Mouse (Mus musculus) heart, postnatal 0 days (tissue): ENCODE results near the gene Lpp. TPM values are rescaled to one million over a fixed set of nuclear protein-coding genes. Genes with fewer than 3 reads are reported as not detected.

Experiments used
- ATAC-seq: fragments of 200-750 bp; cut with Nextera tagmentation; 2 replicates; pipeline ENCODE4 v1.8.0; 2017; ENCODE audit warnings: low read depth, moderate number of reproducible peaks, moderate library complexity; ENCODE audit not compliant: insufficient read depth
- DNase-seq: peaks from one replicate; pipeline ENCODE4 v3.0.0-alpha.2; 2016; ENCODE audit warnings: low spot score
- H3K27ac ChIP-seq: fragments of 300-500 bp; sonication (generic); 2 replicates; pipeline ENCODE4 v1.5.1; 2014; ENCODE audit warnings: low read depth, mild to moderate bottlenecking
- H3K27me3 ChIP-seq: fragments of 300-500 bp; sonication (generic); 2 replicates; pipeline ENCODE4 v1.6.1; 2014; ENCODE audit warnings: low read length, mixed read lengths; ENCODE audit not compliant: control insufficient read depth, insufficient read depth
- H3K36me3 ChIP-seq: fragments of 300-500 bp; sonication (generic); replicated peaks from 2 replicates; pipeline ENCODE4 v1.6.1; 2014; ENCODE audit warnings: low read length, mixed read lengths; ENCODE audit not compliant: control insufficient read depth, insufficient read depth
- H3K4me1 ChIP-seq: fragments of 300-500 bp; sonication (generic); 2 replicates; pipeline ENCODE4 v1.6.1; 2014; ENCODE audit warnings: antibody characterized with exemption; ENCODE audit not compliant: control insufficient read depth, insufficient read depth
- H3K4me2 ChIP-seq: fragments of 300-500 bp; sonication (generic); 2 replicates; pipeline ENCODE4 v1.6.1; 2014; ENCODE audit warnings: low read depth, mild to moderate bottlenecking, low read length, moderate library complexity
- H3K4me3 ChIP-seq: fragments of 300-500 bp; sonication (generic); 2 replicates; pipeline ENCODE4 v1.5.1; 2014; ENCODE audit warnings: low read depth, low read length
- H3K9ac ChIP-seq: fragments of 300-500 bp; sonication (generic); replicated peaks from 2 replicates; pipeline ENCODE4 v1.6.1; 2014; ENCODE audit warnings: low read depth, low read length, mixed read lengths
- H3K9me3 ChIP-seq: fragments of 300-500 bp; sonication (generic); replicated peaks from 2 replicates; pipeline ENCODE4 v1.6.1; 2016; ENCODE audit warnings: low read length; ENCODE audit not compliant: control insufficient read depth
- CTCF ChIP-seq: IDR thresholded peaks from 2 replicates; pipeline ENCODE4 v1.5.1; 2016; ENCODE audit warnings: antibody characterized with exemption, control low read depth, low read depth
- EP300 ChIP-seq: IDR thresholded peaks from 2 replicates; pipeline ENCODE4 v1.6.1; 2016; ENCODE audit warnings: antibody characterized with exemption, low read depth
- WGBS: fragments of 180-500 bp; shearing (Covaris S2); extraction: QIAGEN DNeasy Blood & Tissue Kit; methylation state at CpG from one replicate; pipeline ENCODE4 v1.1.7; 2014; 5-methylcytosine and 5-hydroxymethylcytosine counted together
- polyA plus RNA-seq: library from polyadenylated mRNA; unstranded; fragments of >200 nt; fragmentation: Nextera tagmentation; extraction: Ambion mirVana; gene quantifications from 2 replicates; pipeline ENCODE4 v1.2.1, GENCODE M21; 2015
- total RNA-seq: library from RNA; depleted of rRNA; stranded (reverse); fragments of >200 nt; gene quantifications from 2 replicates; pipeline ENCODE4 v1.2.3, GENCODE M21; 2014; ENCODE audit warnings: low replicate concordance

The Lpp gene
- total and polyA plus RNA-seq, 2 experiments from 2014 or later: 32.1 to 77.4 TPM

DNA sequence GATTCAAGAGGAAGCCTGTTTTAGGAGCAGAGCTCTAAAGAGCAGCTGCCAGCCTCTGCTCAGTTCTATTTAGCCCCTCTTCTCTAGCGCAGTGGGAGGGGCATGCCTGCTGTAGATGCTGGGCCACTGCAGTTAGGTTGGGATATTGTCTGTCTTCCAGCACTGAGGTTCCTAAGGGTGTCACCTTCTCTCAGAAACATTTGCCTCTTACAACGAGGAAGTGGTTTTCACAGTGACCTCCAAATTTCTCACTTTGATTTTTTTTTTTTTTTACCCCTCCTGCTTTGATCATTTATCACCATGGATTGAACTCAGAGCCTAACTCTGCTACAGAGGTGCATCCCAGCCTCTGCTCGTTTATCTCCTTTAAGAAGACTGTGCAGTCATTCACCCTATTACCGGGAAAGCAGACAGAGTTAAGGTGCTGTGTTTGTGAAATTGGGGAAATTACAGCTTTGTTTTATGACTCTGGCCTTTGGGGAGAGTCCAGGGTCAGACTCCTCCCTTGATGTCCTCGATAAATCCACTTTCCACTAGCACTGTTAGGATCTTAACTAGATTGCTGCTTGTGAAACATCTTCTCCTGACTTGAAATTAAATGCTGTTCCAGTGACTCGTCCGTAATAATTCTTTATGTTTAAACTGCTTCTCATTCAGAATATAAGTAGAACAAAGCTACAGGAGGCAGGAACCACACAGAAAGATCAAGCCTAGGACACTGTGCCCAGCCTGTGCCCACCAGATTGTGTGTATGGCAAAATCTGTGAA lies 111.7 kb downstream of the Lpp start:
- peaks cover 51% of the 10 kb centered on the region for H3K4me1 ChIP-seq
- H3K27me3 ChIP-seq: no peaks in the 10 kb centered on the region
- no peak overlapping the region for H3K4me3 ChIP-seq
- DNase-seq: no peak
- no peaks in the 10 kb centered on the region for H3K36me3 ChIP-seq
- TF ChIP-seq CTCF (no peak), EP300 (no peak)
- no peaks in the 10 kb centered on the region for H3K9me3 ChIP-seq
- H3K4me2 ChIP-seq: no peak overlapping the region
- WGBS: 69% methylated on average over 7 of the region's 7 CpGs
- no peak overlapping the region for H3K27ac ChIP-seq
- no peak for ATAC-seq
- no peak overlapping the region for H3K9ac ChIP-seq

DNA sequence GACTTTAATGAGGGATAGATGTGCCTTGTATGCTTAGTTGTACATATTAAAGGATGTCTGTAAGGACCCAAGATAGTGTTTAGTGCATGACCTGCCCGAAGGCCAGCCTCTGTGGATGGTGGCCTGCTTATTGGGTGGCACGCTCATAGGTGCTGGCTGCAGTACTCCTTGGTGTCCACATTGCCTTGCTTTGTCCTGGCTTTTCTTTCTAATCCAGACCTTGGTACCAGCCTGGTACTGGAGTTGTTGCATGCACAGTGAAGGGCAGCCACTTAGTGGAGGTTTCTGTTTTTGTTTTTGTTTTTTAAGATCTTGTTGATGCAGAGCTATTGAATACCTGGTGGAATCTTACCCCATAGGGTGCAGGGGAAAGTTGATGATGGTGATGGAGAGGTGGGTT lies 112.9 kb downstream of the Lpp start:
- TF ChIP-seq CTCF: no peak
- no peak for TF ChIP-seq EP300
- H3K36me3 ChIP-seq: no peaks in the 10 kb centered on the region
- no peak overlapping the region for H3K9ac ChIP-seq
- no peaks in the 10 kb centered on the region for H3K27me3 ChIP-seq
- no peak overlapping the region for H3K4me3 ChIP-seq
- no peak for DNase-seq
- no peak for ATAC-seq
- WGBS: 86% methylated on average over 2 of the region's 2 CpGs
- H3K27ac ChIP-seq: no peak overlapping the region
- no peaks in the 10 kb centered on the region for H3K9me3 ChIP-seq
- no peak overlapping the region for H3K4me2 ChIP-seq
- H3K4me1 ChIP-seq: peaks cover 46% of the 10 kb centered on the region

DNA sequence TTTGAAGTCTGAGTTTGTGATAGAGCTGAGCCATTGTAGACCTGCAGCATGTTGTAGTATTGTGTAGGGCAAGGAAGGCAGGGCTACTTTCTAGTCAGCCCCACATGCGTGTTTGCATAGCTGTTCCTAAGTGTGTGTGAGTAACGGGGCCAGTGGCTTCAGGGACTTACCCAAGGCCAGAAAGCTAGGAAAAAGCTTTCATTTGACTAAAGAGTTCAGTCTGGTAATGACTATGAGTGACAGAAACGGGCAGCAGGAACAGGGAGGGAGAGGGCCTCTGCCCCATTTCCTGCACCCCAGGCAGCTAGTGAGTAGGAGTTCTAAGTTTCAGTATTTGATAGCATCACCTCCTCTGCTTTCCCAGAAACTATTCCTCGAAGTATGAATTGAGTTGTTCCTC lies 113.4 kb downstream of the Lpp start:
- Histone ChIP-seq H3K36me3 (no peaks in the 10 kb centered on the region), H3K4me3 (no peak overlapping the region), H3K9me3 (no peaks in the 10 kb centered on the region), H3K4me2 (no peak overlapping the region), H3K9ac (no peak overlapping the region), H3K27me3 (no peaks in the 10 kb centered on the region), H3K27ac (no peak overlapping the region; the same call in 1 of the 2 replicates), H3K4me1 (peaks cover 41% of the 10 kb centered on the region)
- DNase-seq: no peak
- no peak for TF ChIP-seq EP300
- no peak for TF ChIP-seq CTCF
- ATAC-seq: no peak
- WGBS: 64% methylated on average over 4 of the region's 4 CpGs

DNA sequence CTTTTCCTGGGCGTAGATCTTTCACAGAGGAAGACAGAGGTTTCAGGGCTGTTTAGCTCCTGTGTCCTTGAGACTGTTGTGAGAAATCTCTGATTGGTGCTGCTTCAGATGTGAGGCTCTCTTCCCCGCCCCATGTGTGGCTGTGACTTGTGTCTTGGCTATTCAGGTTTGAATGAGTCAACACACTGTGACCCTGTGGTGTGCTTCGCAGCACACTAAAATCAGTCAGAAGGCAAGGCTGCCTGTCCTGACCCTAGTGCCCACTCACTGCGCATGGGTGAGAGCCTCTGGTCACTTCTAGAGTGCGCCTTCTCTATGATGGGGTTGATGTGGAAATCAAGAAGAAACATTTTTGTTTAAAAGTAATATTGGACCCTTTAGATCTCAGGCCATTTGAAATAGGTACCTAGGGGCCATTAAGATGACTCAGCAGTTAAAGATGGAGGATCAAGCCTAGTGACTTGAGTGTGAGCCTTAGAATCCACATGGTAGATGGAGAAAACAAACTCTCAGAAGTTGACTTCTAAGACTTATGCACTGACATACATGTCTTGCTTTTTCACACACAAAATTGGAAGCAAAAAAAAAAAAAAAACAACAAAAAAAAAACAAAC lies 114.7 kb downstream of the Lpp start:
- no peak for DNase-seq
- no peak overlapping the region for H3K4me2 ChIP-seq
- WGBS: 95% methylated on average over 5 of the region's 5 CpGs
- TF ChIP-seq EP300: no peak
- no peak for TF ChIP-seq CTCF
- H3K27ac ChIP-seq: no peak overlapping the region
- H3K4me1 ChIP-seq: peaks cover 44% of the 10 kb centered on the region
- H3K9ac ChIP-seq: no peak overlapping the region
- ATAC-seq: no peak
- no peaks in the 10 kb centered on the region for H3K27me3 ChIP-seq
- H3K36me3 ChIP-seq: no peaks in the 10 kb centered on the region
- no peaks in the 10 kb centered on the region for H3K9me3 ChIP-seq
- H3K4me3 ChIP-seq: no peak overlapping the region

DNA sequence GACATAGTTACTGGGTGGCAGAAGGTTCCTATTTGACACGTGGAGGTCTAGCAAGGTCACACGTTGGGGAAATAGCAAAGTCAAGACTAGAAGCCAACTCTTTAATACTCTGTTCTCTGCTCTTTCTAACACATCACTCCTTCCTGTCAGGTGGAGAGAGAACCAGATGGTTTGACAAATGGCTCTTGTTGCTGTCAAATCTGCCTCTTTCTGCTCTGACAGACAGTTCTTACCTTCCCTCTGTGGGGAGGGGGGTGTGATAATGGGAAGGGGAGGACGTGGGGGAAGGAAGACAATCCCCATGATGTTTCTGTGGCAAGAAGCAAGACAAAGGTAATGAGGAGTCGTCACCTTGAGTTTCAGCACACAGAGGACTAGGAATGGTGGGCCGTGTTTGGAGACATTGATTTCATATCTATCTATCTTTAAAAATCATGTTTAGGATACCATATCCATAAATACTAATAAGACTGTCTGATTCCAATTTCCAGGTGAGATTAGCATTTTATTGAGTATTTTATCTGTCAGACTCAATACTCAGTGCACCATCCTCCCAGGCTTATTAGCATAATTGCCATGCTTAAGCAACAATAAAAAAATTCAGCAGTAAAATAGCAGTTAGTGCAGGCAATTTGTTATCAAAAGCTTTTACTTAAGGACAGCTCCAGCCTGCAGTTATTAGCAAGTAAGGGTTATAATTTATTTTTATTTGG lies 115.9 kb downstream of the Lpp start:
- no peak for TF ChIP-seq EP300
- no peak for TF ChIP-seq CTCF
- Histone ChIP-seq H3K9me3 (no peaks in the 10 kb centered on the region), H3K27me3 (no peaks in the 10 kb centered on the region), H3K9ac (no peak overlapping the region), H3K4me3 (no peak overlapping the region), H3K4me1 (peaks cover 52% of the 10 kb centered on the region), H3K27ac (no peak overlapping the region; the same call in 1 of the 2 replicates), H3K36me3 (no peaks in the 10 kb centered on the region), H3K4me2 (no peak overlapping the region)
- no peak for DNase-seq
- 56% methylated on average over 5 of the region's 5 CpGs for WGBS
- ATAC-seq: no peak
